Mouse (Mus musculus) liver, embryonic 14.5 days (tissue): ENCODE measurements around the gene Gpatch3.

ENCODE experiments used
- CTCF ChIP-seq: IDR thresholded peaks from 2 replicates; pipeline ENCODE4 v1.5.1; 2016; ENCODE audit warnings: antibody characterized with exemption, low read depth, control low read depth
- EP300 ChIP-seq: IDR thresholded peaks from 2 replicates; pipeline ENCODE4 v1.6.1; 2016; ENCODE audit warnings: antibody characterized with exemption, low read depth

DNA sequence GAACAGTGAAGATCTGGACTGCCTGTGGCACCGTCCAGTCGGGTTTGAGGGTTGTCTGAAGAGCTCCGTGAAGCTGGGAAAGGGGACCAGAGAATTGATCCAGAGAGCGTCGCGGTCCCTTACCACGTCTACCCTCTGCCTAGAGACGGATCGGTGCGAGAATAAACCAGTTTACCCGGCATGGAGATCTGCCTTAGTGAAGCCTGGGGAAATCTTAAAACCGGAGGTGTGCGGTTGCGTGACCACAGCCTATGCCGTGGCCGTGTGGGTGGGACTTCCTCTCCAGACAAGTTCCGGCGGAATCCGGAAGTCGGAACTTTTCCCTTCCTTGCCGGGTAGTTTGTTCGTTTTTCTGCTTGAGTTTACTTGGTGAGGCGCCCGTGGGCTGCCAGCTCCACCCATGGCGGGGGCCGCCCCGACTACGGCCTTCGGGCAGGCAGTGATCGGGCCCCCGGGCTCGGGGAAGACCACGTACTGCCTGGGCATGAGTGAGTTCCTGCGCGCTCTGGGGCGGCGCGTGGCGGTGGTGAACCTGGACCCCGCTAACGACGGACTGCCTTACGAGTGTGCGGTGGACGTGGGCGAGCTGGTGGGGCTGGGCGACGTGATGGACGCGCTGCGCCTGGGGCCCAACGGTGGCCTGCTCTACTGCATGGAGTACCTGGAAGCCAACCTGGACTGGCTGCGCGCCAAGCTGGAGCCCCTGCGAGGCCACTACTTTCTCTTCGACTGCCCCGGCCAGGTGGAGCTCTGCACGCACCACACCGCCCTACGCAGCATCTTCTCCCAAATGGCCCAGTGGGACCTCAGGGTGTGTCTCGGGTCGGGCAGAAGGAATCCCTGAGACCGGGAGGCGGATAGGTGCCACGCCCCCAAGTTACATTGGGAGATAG is 9.8 kb downstream of the Gpatch3 start, which contains the start of gene Gpn2:
- TF ChIP-seq CTCF (no peak), EP300 (no peak)
